Mouse (Mus musculus) liver, embryonic 11.5 days (tissue): ENCODE results near the gene Galnt14. TPM values are rescaled to one million over a fixed set of nuclear protein-coding genes. Genes with fewer than 3 reads are reported as not detected.

Source experiments
- ATAC-seq: fragments of 200-750 bp; cut with Nextera tagmentation; replicated peaks from 2 replicates; pipeline ENCODE4 v1.8.0; 2017; ENCODE audit warnings: moderate number of reproducible peaks, mild to moderate bottlenecking, moderate TSS enrichment, moderate library complexity; ENCODE audit not compliant: low FRiP score
- DNase-seq: peaks from one replicate; pipeline ENCODE4 v3.0.0-alpha.2; 2017; ENCODE audit warnings: low spot score
- H3K27ac ChIP-seq: fragments of 300-500 bp; sonication (generic); 2 replicates; pipeline ENCODE4 v1.5.1; 2014; ENCODE audit warnings: mild to moderate bottlenecking, low read depth, low read length, control low read depth
- H3K27me3 ChIP-seq: fragments of 300-500 bp; sonication (generic); replicated peaks from 2 replicates; pipeline ENCODE4 v1.6.1; 2014; ENCODE audit warnings: low read length, mixed read lengths; ENCODE audit not compliant: control insufficient read depth, insufficient read depth
- H3K36me3 ChIP-seq: fragments of 300-500 bp; sonication (generic); 2 replicates; pipeline ENCODE4 v1.6.1; 2014; ENCODE audit warnings: mild to moderate bottlenecking, low read length, moderate library complexity, mixed read lengths; ENCODE audit not compliant: control insufficient read depth, insufficient read depth
- H3K4me1 ChIP-seq: fragments of 300-500 bp; sonication (generic); replicated peaks from 2 replicates; pipeline ENCODE4 v1.6.1; 2014; ENCODE audit warnings: low read length, mixed read lengths; ENCODE audit not compliant: control insufficient read depth, insufficient read depth
- H3K4me2 ChIP-seq: fragments of 300-500 bp; sonication (generic); 2 replicates; pipeline ENCODE4 v1.6.1; 2014; ENCODE audit warnings: mild to moderate bottlenecking, control low read depth, moderate library complexity
- H3K4me3 ChIP-seq: fragments of 300-500 bp; sonication (generic); 2 replicates; pipeline ENCODE4 v1.5.1; 2014; ENCODE audit warnings: low read depth, low read length, control low read depth
- H3K9ac ChIP-seq: fragments of 300-500 bp; sonication (generic); 2 replicates; pipeline ENCODE4 v1.6.1; 2014; ENCODE audit warnings: low read depth, low read length, control low read depth
- H3K9me3 ChIP-seq: fragments of 300-500 bp; sonication (generic); 2 replicates; pipeline ENCODE4 v1.6.1; 2016; ENCODE audit warnings: low read length, inconsistent platforms, mixed read lengths; ENCODE audit not compliant: control insufficient read depth
- WGBS: fragments of 180-500 bp; shearing (Covaris S2); extraction: QIAGEN DNeasy Blood & Tissue Kit; methylation state at CpG from one replicate; pipeline ENCODE4 v1.1.7; 2014; 5-methylcytosine and 5-hydroxymethylcytosine counted together
- polyA plus RNA-seq: library from polyadenylated mRNA; unstranded; fragments of >200 nt; fragmentation: Nextera tagmentation; extraction: Ambion mirVana; gene quantifications from 2 replicates; pipeline ENCODE4 v1.2.1, GENCODE M21; 2014

The Galnt14 gene
- polyA plus RNA-seq, 1 experiment from 2014 or later, result 0.84 TPM

GRCm38 (mm10) chr17:73452151-73452760 lies 258.0 kb downstream of the Galnt14 start:
- H3K9ac ChIP-seq, result no peak overlapping the region
- no peaks in the 10 kb centered on the region for H3K36me3 ChIP-seq
- no peak for DNase-seq
- H3K4me1 ChIP-seq, result no peaks in the 10 kb centered on the region
- H3K27me3 ChIP-seq, result no peaks in the 10 kb centered on the region
- no peak overlapping the region for H3K4me2 ChIP-seq
- H3K9me3 ChIP-seq, result no peaks in the 10 kb centered on the region
- no peak overlapping the region for H3K4me3 ChIP-seq
- H3K27ac ChIP-seq, result no peak overlapping the region
- 82% methylated on average over 4 of the region's 4 CpGs for WGBS
- ATAC-seq, result no peak

GRCm38 (mm10) chr17:73449104-73449503 lies 261.1 kb downstream of the Galnt14 start:
- ATAC-seq (no peak), DNase-seq (no peak)
- Histone ChIP-seq H3K27me3 (no peaks in the 10 kb centered on the region), H3K36me3 (no peaks in the 10 kb centered on the region), H3K27ac (no peak overlapping the region), H3K4me3 (no peak overlapping the region), H3K9ac (no peak overlapping the region), H3K9me3 (no peaks in the 10 kb centered on the region), H3K4me2 (no peak overlapping the region), H3K4me1 (no peaks in the 10 kb centered on the region)

Other genes with a start within 250 kb of the Galnt14 start
- 42.2 and 44.4 TPM in 2 replicates for gene Ehd3, start 93.7 kb upstream of the Galnt14 start, polyA plus RNA-seq
- gene Xdh, start 239.7 kb upstream of the Galnt14 start, polyA plus RNA-seq, result 0.12 and 0.16 TPM in 2 replicates